Mouse (Mus musculus) naive thymus-derived CD4-positive, alpha-beta T cell, adult 2 months (primary cell): ENCODE data around the gene Rasl11a.
"Not testable (repeated sequence)": the region's sequence is repeated elsewhere in the genome, so short reads cannot be mapped to it uniquely, and the experiment has no call there.

Experiments
- DNase-seq: peaks from one replicate; pipeline ENCODE4 v3.0.0-alpha.2; 2011; ENCODE audit warnings: low read depth

Gene Rasl11a

GRCm38 (mm10) chr5:146893478-146894182 is 48.8 kb downstream of the Rasl11a start:
- peak; percentile 30 for DNase-seq

- not testable (repeated sequence) for DNase-seq
Measured at GRCm38 (mm10) chr5:146895667-146896066, 50.8 kb downstream of the Rasl11a start.

GRCm38 (mm10) chr5:146896973-146897372 is 52.1 kb downstream of the Rasl11a start:
- DNase-seq = peak; percentile 48
